Mouse (Mus musculus): ENCODE measurements around the gene Ms4a10. TPM values are rescaled to one million over a fixed set of nuclear protein-coding genes. Genes with fewer than 3 reads are reported as not detected.

Ms4a10 gene
- polyA plus RNA-seq, 1 experiment from 2014 or later, result not detected

DNA sequence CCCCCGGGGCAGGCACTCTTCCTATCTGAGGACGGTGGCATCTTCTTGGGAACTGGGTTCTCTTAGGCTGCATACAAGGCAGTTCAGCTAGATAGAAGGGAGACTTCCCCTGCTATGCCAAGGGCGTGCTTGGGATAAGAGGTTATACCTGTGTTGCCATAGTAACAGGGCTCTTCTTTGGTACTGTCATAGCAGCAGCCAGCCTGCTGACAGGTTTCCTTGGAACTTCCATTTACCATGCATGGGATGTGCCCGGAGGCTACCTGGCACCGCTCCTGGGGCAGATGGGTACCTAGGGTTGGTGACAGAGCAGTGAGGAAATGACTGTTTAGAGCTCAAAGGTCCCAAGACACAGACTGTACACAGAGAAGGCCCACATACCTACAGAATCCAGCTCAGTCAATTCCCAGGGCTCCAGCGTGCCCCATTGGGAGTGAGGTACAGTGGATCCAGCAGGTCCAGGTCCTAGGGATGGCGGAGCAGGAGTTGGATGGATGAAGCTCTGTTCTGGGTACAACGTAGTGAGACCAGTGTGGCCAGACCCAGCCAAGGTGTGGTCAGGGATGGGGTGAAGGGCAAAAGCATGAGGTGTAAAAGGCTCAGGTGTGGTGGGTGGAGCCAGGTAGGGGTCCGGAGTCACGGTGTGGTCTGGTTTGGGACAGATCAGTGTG is 56.0 kb downstream of the Ms4a10 start:
- peaks cover 5% of the 10 kb centered on the region; the same call in 1 of the 2 replicates for H3K4me1 ChIP-seq (replicated peaks; ENCODE audit: control insufficient read depth, insufficient read depth, low read length)
- no peaks in the 10 kb centered on the region for H3K36me3 ChIP-seq (ENCODE audit: control insufficient read depth, insufficient read depth, low read length)
- DNase-seq (ENCODE audit: low spot score), result no peak
- H3K4me2 ChIP-seq, result no peak overlapping the region
- no peak for ATAC-seq (replicated peaks; ENCODE audit: low FRiP score)
- WGBS, result 81% methylated on average over 10 of the region's 10 CpGs
- H3K9me3 ChIP-seq (ENCODE audit: control insufficient read depth, low read length), result no peaks in the 10 kb centered on the region
- H3K4me3 ChIP-seq (ENCODE audit: low read depth, low read length), result no peak overlapping the region
- H3K27me3 ChIP-seq (replicated peaks; ENCODE audit: control insufficient read depth, insufficient read depth, low read length), result peaks cover 4% of the 10 kb centered on the region; the same call in 1 of the 2 replicates
- H3K9ac ChIP-seq (ENCODE audit: low read depth, low read length), result no peak overlapping the region
- no peak overlapping the region for H3K27ac ChIP-seq (ENCODE audit: low read depth, low read length)

DNA sequence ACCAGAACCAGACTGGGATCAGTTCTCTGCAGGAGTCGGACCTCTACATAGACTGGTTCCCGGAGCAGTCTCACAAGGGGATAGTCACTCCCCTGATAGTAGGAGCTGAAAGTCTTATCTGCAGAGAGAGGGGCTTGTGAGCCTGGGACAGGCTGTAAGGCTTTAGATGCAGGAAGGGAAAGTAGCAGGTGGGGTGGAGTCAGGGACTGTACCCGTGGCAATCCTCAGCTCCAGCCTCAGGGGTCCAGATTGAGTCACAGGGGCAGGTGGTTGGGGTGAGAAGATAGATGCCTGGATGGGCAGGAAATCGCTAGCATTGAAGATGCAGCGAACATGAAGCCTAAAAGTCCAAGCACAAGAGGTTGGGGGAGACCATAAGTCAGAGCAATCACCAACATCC is 58.0 kb downstream of the Ms4a10 start:
- DNase-seq (ENCODE audit: low spot score) (no peak), ATAC-seq (replicated peaks; ENCODE audit: low FRiP score) (no peak; the same call in 1 of the 2 replicates)
- 50% methylated on average over 5 of the region's 5 CpGs for WGBS
- H3K9ac ChIP-seq (ENCODE audit: low read depth, low read length), result no peak overlapping the region
- peaks cover 5% of the 10 kb centered on the region; the same call in 1 of the 2 replicates for H3K4me1 ChIP-seq (replicated peaks; ENCODE audit: control insufficient read depth, insufficient read depth, low read length)
- no peak overlapping the region for H3K27ac ChIP-seq (ENCODE audit: low read depth, low read length)
- no peak overlapping the region for H3K4me3 ChIP-seq (ENCODE audit: low read depth, low read length)
- peaks cover 4% of the 10 kb centered on the region; the same call in 1 of the 2 replicates for H3K27me3 ChIP-seq (replicated peaks; ENCODE audit: control insufficient read depth, insufficient read depth, low read length)
- no peaks in the 10 kb centered on the region for H3K9me3 ChIP-seq (ENCODE audit: control insufficient read depth, low read length)
- H3K4me2 ChIP-seq, result no peak overlapping the region
- H3K36me3 ChIP-seq (ENCODE audit: control insufficient read depth, insufficient read depth, low read length), result no peaks in the 10 kb centered on the region

DNA sequence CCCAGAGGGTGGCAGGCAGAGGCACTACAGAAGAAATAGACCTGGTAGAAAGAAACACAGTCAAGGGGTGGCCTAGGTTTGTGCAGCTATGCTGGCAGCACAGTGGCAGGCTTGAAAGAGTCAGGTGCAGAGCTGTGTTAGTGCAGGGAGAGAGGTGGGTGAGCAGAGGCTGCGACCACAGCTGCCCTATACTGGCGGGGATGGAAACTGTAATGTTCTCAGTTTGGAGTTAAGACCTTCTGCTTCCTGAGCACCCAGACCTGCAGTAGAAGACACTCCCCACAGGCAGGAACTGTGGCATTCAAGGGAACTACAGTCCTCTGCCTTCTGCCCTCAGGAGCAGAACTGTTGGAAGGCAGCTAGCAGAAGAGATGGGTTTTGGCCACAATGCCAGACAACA is 59.6 kb downstream of the Ms4a10 start:
- ATAC-seq (replicated peaks; ENCODE audit: low FRiP score) (no peak), DNase-seq (ENCODE audit: low spot score) (no peak)
- Histone ChIP-seq H3K4me1 (replicated peaks; ENCODE audit: control insufficient read depth, insufficient read depth, low read length) (peaks cover 5% of the 10 kb centered on the region; the same call in 1 of the 2 replicates), H3K4me2 (no peak overlapping the region), H3K9ac (ENCODE audit: low read depth, low read length) (no peak overlapping the region), H3K27me3 (replicated peaks; ENCODE audit: control insufficient read depth, insufficient read depth, low read length) (peaks cover 4% of the 10 kb centered on the region; the same call in 1 of the 2 replicates), H3K4me3 (ENCODE audit: low read depth, low read length) (no peak overlapping the region), H3K36me3 (ENCODE audit: control insufficient read depth, insufficient read depth, low read length) (no peaks in the 10 kb centered on the region), H3K27ac (ENCODE audit: low read depth, low read length) (no peak overlapping the region), H3K9me3 (ENCODE audit: control insufficient read depth, low read length) (no peaks in the 10 kb centered on the region)
- WGBS, result 54% methylated on average over 2 of the region's 2 CpGs

DNA sequence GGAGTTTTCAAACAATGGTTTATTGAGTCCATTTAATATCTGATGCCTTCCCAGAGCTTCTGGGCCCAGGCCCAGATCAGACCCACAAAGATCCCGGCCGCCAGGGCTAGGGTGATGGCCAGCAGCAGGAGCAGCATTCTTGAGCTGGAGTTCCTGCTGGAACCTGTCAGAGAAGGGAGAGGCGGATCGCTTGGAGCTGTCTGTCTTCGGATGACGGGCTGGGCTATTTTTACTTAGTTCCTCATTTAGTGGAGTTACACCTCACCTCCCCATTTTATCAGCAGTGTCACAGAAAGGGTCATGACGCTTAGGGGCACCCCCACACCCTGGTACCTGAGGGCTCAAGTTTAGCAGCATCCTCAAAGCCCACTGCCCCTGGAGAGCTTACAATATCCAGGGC is 60.2 kb downstream of the Ms4a10 start:
- Histone ChIP-seq H3K4me1 (replicated peaks; ENCODE audit: control insufficient read depth, insufficient read depth, low read length) (peaks cover 5% of the 10 kb centered on the region; the same call in 1 of the 2 replicates), H3K27me3 (replicated peaks; ENCODE audit: control insufficient read depth, insufficient read depth, low read length) (peaks cover 4% of the 10 kb centered on the region; the same call in 1 of the 2 replicates), H3K9ac (ENCODE audit: low read depth, low read length) (no peak overlapping the region), H3K9me3 (ENCODE audit: control insufficient read depth, low read length) (no peaks in the 10 kb centered on the region), H3K36me3 (ENCODE audit: control insufficient read depth, insufficient read depth, low read length) (no peaks in the 10 kb centered on the region), H3K27ac (ENCODE audit: low read depth, low read length) (no peak overlapping the region), H3K4me3 (ENCODE audit: low read depth, low read length) (no peak overlapping the region), H3K4me2 (no peak overlapping the region)
- ATAC-seq (replicated peaks; ENCODE audit: low FRiP score) (no peak), DNase-seq (ENCODE audit: low spot score) (no peak)
- WGBS, result 36% methylated on average over 7 of the region's 7 CpGs

Other genes starting within 250 kb of the Ms4a10 start
- 0.05 TPM in 1 of 2 replicates, not detected in the other for gene Cd5, start 235.7 kb downstream of the Ms4a10 start, polyA plus RNA-seq (2014; fragmentation: Nextera tagmentation; extraction: Ambion mirVana)
- gene Cd6, start 144.6 kb downstream of the Ms4a10 start, polyA plus RNA-seq (2014; fragmentation: Nextera tagmentation; extraction: Ambion mirVana), result not detected in 2 replicates
- gene Slc15a3, start 134.9 kb downstream of the Ms4a10 start, polyA plus RNA-seq (2014; fragmentation: Nextera tagmentation; extraction: Ambion mirVana), result 1.1 and 1.2 TPM in 2 replicates
- gene Tmem132a, start 104.7 kb downstream of the Ms4a10 start, polyA plus RNA-seq (2014; fragmentation: Nextera tagmentation; extraction: Ambion mirVana), result 27.2 and 27.7 TPM in 2 replicates
- 42.7 and 45.4 TPM in 2 replicates for gene Tmem109, start 92.7 kb downstream of the Ms4a10 start, polyA plus RNA-seq (2014; fragmentation: Nextera tagmentation; extraction: Ambion mirVana)
- gene Prpf19, start 79.4 kb downstream of the Ms4a10 start, polyA plus RNA-seq (2014; fragmentation: Nextera tagmentation; extraction: Ambion mirVana), result 45.7 and 46.8 TPM in 2 replicates
- not detected in 2 replicates for gene Zp1, start 54.0 kb downstream of the Ms4a10 start, polyA plus RNA-seq (2014; fragmentation: Nextera tagmentation; extraction: Ambion mirVana)
- gene Ptgdr2, start 37.5 kb downstream of the Ms4a10 start, polyA plus RNA-seq (2014; fragmentation: Nextera tagmentation; extraction: Ambion mirVana), result not detected in 2 replicates
- 46.0 TPM in 2 replicates for gene Ccdc86, start 25.4 kb downstream of the Ms4a10 start, polyA plus RNA-seq (2014; fragmentation: Nextera tagmentation; extraction: Ambion mirVana)
- not detected in 2 replicates for gene Ms4a15, start 18.6 kb upstream of the Ms4a10 start, polyA plus RNA-seq (2014; fragmentation: Nextera tagmentation; extraction: Ambion mirVana)
- gene Ms4a18, start 43.4 kb upstream of the Ms4a10 start, polyA plus RNA-seq (2014; fragmentation: Nextera tagmentation; extraction: Ambion mirVana), result not detected in 2 replicates
- gene Ms4a8a, start 106.4 kb upstream of the Ms4a10 start, polyA plus RNA-seq (2014; fragmentation: Nextera tagmentation; extraction: Ambion mirVana), result not detected in 2 replicates
- not detected in 2 replicates for gene 1700017D01Rik, start 156.2 kb upstream of the Ms4a10 start, polyA plus RNA-seq (2014; fragmentation: Nextera tagmentation; extraction: Ambion mirVana)
- gene 1700025F22Rik, start 190.7 kb upstream of the Ms4a10 start, polyA plus RNA-seq (2014; fragmentation: Nextera tagmentation; extraction: Ambion mirVana), result not detected in 2 replicates
- gene Ms4a13, start 222.1 kb upstream of the Ms4a10 start, polyA plus RNA-seq (2014; fragmentation: Nextera tagmentation; extraction: Ambion mirVana), result not detected in 2 replicates

Data from liver, embryonic 11.5 days (tissue).